Mouse (Mus musculus): ENCODE data around the gene Ptgs2.

Gene Ptgs2

GRCm38 (mm10) chr1:150151411-150151810 lies 51.6 kb downstream of the Ptgs2 start:
- no peak for DNase-seq (ENCODE audit: low spot score)
